Mouse (Mus musculus) embryonic facial prominence, embryonic 11.5 days (tissue): ENCODE results near the gene Smad6. TPM values are rescaled to one million over a fixed set of nuclear protein-coding genes. Genes with fewer than 3 reads are reported as not detected.

Experiments
- ATAC-seq: fragments of 200-750 bp; cut with Nextera tagmentation; replicated peaks from 2 replicates; pipeline ENCODE4 v1.8.0; 2017; ENCODE audit warnings: low read depth; ENCODE audit not compliant: insufficient number of reproducible peaks, low FRiP score, low TSS enrichment
- DNase-seq: peaks from one replicate; pipeline ENCODE4 v3.0.0-alpha.2; 2015; ENCODE audit warnings: low spot score
- H3K27ac ChIP-seq: fragments of 300-500 bp; sonication (generic); replicated peaks from 2 replicates; pipeline ENCODE4 v1.5.1; 2014; ENCODE audit warnings: mild to moderate bottlenecking, low read depth, low read length, control low read depth
- H3K27me3 ChIP-seq: fragments of 300-500 bp; sonication (generic); 2 replicates; pipeline ENCODE4 v1.6.1; 2014; ENCODE audit warnings: mild to moderate bottlenecking, low read length, moderate library complexity, mixed read lengths; ENCODE audit not compliant: control insufficient read depth, insufficient read depth
- H3K36me3 ChIP-seq: fragments of 300-500 bp; sonication (generic); replicated peaks from 2 replicates; pipeline ENCODE4 v1.6.1; 2014; ENCODE audit warnings: low read depth, mild to moderate bottlenecking, low read length, moderate library complexity, mixed read lengths; ENCODE audit not compliant: control insufficient read depth, insufficient read depth
- H3K4me1 ChIP-seq: fragments of 300-500 bp; sonication (generic); 2 replicates; pipeline ENCODE4 v1.6.1; 2014; ENCODE audit warnings: low read length, mixed read lengths; ENCODE audit not compliant: control insufficient read depth, insufficient read depth
- H3K4me2 ChIP-seq: fragments of 300-500 bp; sonication (generic); 2 replicates; pipeline ENCODE4 v1.6.1; 2014; ENCODE audit warnings: low read depth, mild to moderate bottlenecking, control low read depth, low read length, moderate library complexity
- H3K4me3 ChIP-seq: fragments of 300-500 bp; sonication (generic); 2 replicates; pipeline ENCODE4 v1.5.1; 2014; ENCODE audit warnings: low read depth, low read length, control low read depth
- H3K9ac ChIP-seq: fragments of 300-500 bp; sonication (generic); replicated peaks from 2 replicates; pipeline ENCODE4 v1.6.1; 2014; ENCODE audit warnings: mild to moderate bottlenecking, control low read depth, low read length
- H3K9me3 ChIP-seq: fragments of 300-500 bp; sonication (generic); replicated peaks from 2 replicates; pipeline ENCODE4 v1.6.1; 2016; ENCODE audit warnings: mild to moderate bottlenecking, low read length, inconsistent platforms, mixed read lengths; ENCODE audit not compliant: control insufficient read depth
- WGBS: fragments of 180-500 bp; shearing (Covaris S2); extraction: QIAGEN DNeasy Blood & Tissue Kit; methylation state at CpG from one replicate; pipeline ENCODE4 v1.1.7; 2014; 5-methylcytosine and 5-hydroxymethylcytosine counted together
- polyA plus RNA-seq: library from polyadenylated mRNA; unstranded; fragments of >200 nt; fragmentation: Nextera tagmentation; extraction: Ambion mirVana; gene quantifications from 2 replicates; pipeline ENCODE4 v1.2.1, GENCODE M21; 2014

Gene Smad6
- polyA plus RNA-seq, 1 experiment from 2014 or later = 9.3 TPM

GRCm38 (mm10) chr9:63909618-63910017 is 112.2 kb downstream of the Smad6 start:
- no peaks in the 10 kb centered on the region for H3K9me3 ChIP-seq
- ATAC-seq (no peak), DNase-seq (peak; percentile 85)
- no peak overlapping the region for H3K9ac ChIP-seq
- no peak overlapping the region for H3K4me2 ChIP-seq
- no peaks in the 10 kb centered on the region for H3K27me3 ChIP-seq
- no peak overlapping the region for H3K27ac ChIP-seq
- no peak overlapping the region for H3K4me3 ChIP-seq
- 17% methylated on average over 5 of the region's 5 CpGs for WGBS
- H3K4me1 ChIP-seq = no peaks in the 10 kb centered on the region
- no peaks in the 10 kb centered on the region for H3K36me3 ChIP-seq

DNA sequence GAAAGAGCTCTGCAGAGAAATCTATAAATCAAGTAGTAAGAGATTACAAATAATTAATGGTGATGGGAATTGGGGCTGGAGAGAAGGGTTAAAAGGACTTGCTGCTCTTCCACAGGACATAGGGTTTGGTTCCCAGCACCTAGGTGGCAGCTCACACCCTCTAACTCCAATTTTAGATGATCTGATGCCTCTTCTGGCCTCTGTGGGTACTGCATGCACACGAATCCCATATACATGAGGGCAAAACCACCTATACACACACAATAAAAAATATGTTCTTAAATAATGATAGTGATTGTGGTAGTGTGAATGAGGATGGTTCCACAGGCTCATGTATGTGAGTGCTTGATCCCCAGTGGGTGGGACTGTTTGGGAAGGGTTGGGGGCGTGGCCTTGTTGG is 117.3 kb downstream of the Smad6 start:
- ATAC-seq (no peak), DNase-seq (no peak)
- Histone ChIP-seq H3K4me3 (no peak overlapping the region), H3K4me1 (no peaks in the 10 kb centered on the region), H3K4me2 (no peak overlapping the region), H3K36me3 (no peaks in the 10 kb centered on the region), H3K9me3 (no peaks in the 10 kb centered on the region), H3K9ac (no peak overlapping the region), H3K27me3 (no peaks in the 10 kb centered on the region), H3K27ac (no peak overlapping the region)
- 83% methylated on average over 2 of the region's 2 CpGs for WGBS

Other genes starting within 250 kb of the Smad6 start
- gene Lctl, start 95.1 kb upstream of the Smad6 start, polyA plus RNA-seq = not detected in 2 replicates
- gene Zwilch, start 151.0 kb upstream of the Smad6 start, polyA plus RNA-seq = 30.9 and 31.9 TPM in 2 replicates
- gene Rpl4, start 151.3 kb upstream of the Smad6 start, polyA plus RNA-seq = 1,345 and 1,364 TPM in 2 replicates
- gene Snapc5, start 157.2 kb upstream of the Smad6 start, polyA plus RNA-seq = 23.8 and 26.0 TPM in 2 replicates
- 2.3 and 3.0 TPM in 2 replicates for gene Uchl4, start 213.1 kb upstream of the Smad6 start, polyA plus RNA-seq
- gene Map2k1, start 231.6 kb upstream of the Smad6 start, polyA plus RNA-seq = 74.4 and 79.3 TPM in 2 replicates